Comparison of ENCODE assay signal across 28 mouse cellular contexts in the genomic region with DNA sequence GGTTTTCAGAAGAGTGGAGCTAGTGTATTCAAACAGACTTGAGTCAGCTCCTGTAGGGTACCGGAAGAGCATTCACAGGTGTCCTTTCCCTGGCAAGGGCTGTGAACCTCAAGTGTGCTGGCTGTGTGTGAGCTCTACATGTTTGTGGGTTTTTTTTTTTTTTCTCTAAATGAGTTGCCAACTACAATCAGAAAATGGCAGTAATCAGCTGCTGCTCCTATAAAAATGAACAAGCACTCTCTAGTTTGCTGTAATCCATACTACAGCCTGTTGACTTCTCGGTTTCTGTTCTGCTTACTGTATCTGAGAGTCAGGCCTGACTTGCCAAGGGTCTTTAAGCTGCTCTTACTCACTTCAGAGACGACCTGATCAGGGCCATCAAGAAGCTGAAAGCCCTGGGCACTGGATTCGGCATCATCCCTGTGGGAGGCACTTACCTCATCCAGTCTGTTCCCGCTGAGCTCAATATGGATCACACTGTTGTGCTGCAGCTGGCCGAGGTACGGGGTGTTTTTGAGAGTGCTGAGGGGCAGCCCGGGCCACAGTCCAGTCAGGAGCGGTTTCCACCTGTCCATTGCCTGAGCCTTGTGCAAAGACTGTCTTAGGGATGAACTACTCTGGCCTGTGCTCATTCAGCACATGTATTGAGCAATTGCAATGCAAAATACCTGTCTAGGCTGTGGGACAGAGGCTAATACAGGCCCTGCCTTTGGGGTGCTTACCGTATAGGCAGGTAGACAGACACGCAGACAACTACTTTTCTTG. TPM values are rescaled to one million over a fixed set of nuclear protein-coding genes. Genes with fewer than 3 reads are reported as not detected.
"Had no signal": no experiment of that assay in that cellular context is flagged by ENCODE, and none has a peak within 500 bp of the region (broad histone marks: within the 10 kb centered on the region; RNA-seq: fewer than 3 reads in every experiment).

No protein-coding gene starts in this region.

- H3K4me1 ChIP-seq: limb, embryonic 10.5 days; limb, embryonic 13.5 days; neural tube, embryonic 12.5 days; neural tube, embryonic 15.5 days; stomach, embryonic 15.5 days had no signal

- H3K9me3 ChIP-seq: limb, embryonic 10.5 days; limb, embryonic 13.5 days; liver, embryonic 13.5 days; neural tube, embryonic 12.5 days; neural tube, embryonic 15.5 days; stomach, embryonic 15.5 days had no signal

- H3K27ac ChIP-seq: kidney, postnatal 0 days; limb, embryonic 10.5 days; limb, embryonic 13.5 days; liver, embryonic 13.5 days; macrophage; neural tube, embryonic 12.5 days; neural tube, embryonic 15.5 days; stomach, embryonic 15.5 days had no signal

- H3K9ac ChIP-seq: limb, embryonic 13.5 days; liver, embryonic 13.5 days; lung, embryonic 14.5 days; neural tube, embryonic 12.5 days; neural tube, embryonic 15.5 days; stomach, embryonic 15.5 days had no signal

- DNase-seq: kidney, adult 2 months; kidney, postnatal 25 days; liver, embryonic 13.5 days; lung, embryonic 14.5 days; midbrain, embryonic 14.5 days; retina, postnatal 1 day; right cerebral cortex, postnatal 25 days; spleen, adult 18-20 months; thymus, postnatal 25 days had no signal

- H3K4me3 ChIP-seq: limb, embryonic 10.5 days; limb, embryonic 13.5 days; liver, embryonic 13.5 days; neural tube, embryonic 12.5 days; neural tube, embryonic 15.5 days; stomach, embryonic 15.5 days had no signal

- H3K27me3 ChIP-seq: limb, embryonic 13.5 days; liver, embryonic 13.5 days; neural tube, embryonic 12.5 days; neural tube, embryonic 15.5 days; stomach, embryonic 15.5 days had no signal

- H3K4me2 ChIP-seq: limb, embryonic 13.5 days; liver, embryonic 13.5 days; lung, embryonic 14.5 days; neural tube, embryonic 12.5 days; neural tube, embryonic 15.5 days; stomach, embryonic 15.5 days had no signal

- ATAC-seq: intestine, postnatal 0 days; lung, postnatal 0 days had no signal

RNA-seq across cellular contexts. Expression of gene Gip, which starts 20.6 kb away (rescaled TPM):
- total RNA-seq: layer of hippocampus, adult 8-10 months; layer of hippocampus, postnatal 10 days; left cerebral cortex, adult 8-10 months; left cerebral cortex, postnatal 14 days; liver, adult 2 months; megakaryocyte, adult 5-6 weeks; midbrain, postnatal 0 days had no signal
- polyA plus RNA-seq: kidney, adult 2 months; kidney, embryonic 14.5 days; kidney, postnatal 0 days; limb, embryonic 10.5 days; limb, embryonic 13.5 days; liver, adult 2 months; liver, embryonic 13.5 days; lung, embryonic 14.5 days; lung, postnatal 0 days; macrophage; midbrain, embryonic 14.5 days; midbrain, postnatal 0 days; neural tube, embryonic 12.5 days; neural tube, embryonic 15.5 days; urinary bladder, adult 2 months had no signal

RNA-seq across cellular contexts. Expression of gene Igf2bp1, which starts 39.2 kb away (rescaled TPM):
- total RNA-seq: layer of hippocampus, adult 8-10 months; liver, adult 2 months; megakaryocyte, adult 5-6 weeks had no signal
- polyA plus RNA-seq: large intestine, adult 2 months; liver, adult 2 months; macrophage had no signal
